In the genomic region with DNA sequence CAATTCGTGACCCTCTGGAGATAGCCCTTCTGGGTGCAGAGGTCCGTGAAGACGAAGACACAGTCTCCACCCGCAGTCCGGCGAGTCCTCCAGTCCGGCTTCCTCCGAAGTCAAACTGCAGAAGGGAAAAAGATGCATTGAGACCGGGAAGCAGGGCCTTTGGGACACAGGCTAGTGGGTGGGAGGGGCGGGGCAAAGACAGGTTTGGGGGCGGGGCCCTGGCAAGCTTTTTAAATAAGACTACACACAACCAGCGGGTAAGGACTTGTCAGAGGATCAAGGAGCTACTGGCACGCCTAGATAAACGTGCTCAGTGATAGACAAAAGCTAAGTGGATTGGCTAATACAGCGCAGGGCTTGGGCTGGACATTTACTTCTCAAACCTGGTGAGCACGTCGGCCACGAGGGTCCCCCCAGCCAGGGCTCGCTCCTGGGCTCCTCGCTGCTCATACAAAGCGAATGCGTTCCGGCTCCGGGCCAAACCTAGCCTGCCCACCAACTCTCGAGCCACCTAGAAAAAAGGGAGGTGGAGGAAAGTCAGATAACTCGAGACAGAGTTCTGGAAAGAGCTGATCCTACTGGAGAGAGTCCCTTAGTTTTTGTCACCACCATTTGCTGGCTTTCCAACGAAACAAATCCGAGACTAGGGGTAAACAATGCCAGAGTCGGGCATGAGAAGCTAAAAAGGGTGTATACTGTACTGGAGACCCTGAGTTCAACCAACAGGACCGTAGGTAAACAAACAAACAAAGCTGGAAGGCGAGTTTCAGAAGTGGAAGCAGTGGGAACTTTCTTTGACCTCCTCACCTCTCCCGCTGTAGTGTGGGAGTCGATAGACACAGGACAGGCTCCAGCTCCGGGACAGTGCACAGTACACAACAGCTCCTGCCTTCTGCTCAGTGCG, we compare ENCODE assay signal across 9 mouse cellular contexts. TPM values are rescaled to one million over a fixed set of nuclear protein-coding genes. Genes with fewer than 3 reads are reported as not detected.
DNase-seq lines count a peak whose midpoint lies in the region; ATAC-seq and TF ChIP-seq lines count a peak whose summit lies in the region.
"Had no signal": no experiment of that assay in that cellular context is flagged by ENCODE, and none has a peak within 500 bp of the region (broad histone marks: within the 10 kb centered on the region; RNA-seq: fewer than 3 reads in every experiment).

No protein-coding gene starts in this region.

- no peak overlapping the region for H3K9ac ChIP-seq in lung, embryonic 14.5 days
- no peak overlapping the region for H3K9ac ChIP-seq in hindbrain, embryonic 14.5 days
- H3K9ac ChIP-seq in neural tube, embryonic 12.5 days = no peak overlapping the region

- no peak for ATAC-seq in lung, embryonic 14.5 days (ENCODE audit: insufficient read depth)
- no peak for ATAC-seq in hindbrain, embryonic 14.5 days (ENCODE audit: low FRiP score)
- ATAC-seq in neural tube, embryonic 12.5 days (ENCODE audit: low FRiP score, low read depth) = no peak

- H3K9me3 ChIP-seq in lung, embryonic 14.5 days (ENCODE audit: low read depth, low read length) = no peaks in the 10 kb centered on the region
- no peaks in the 10 kb centered on the region for H3K9me3 ChIP-seq in embryonic facial prominence, embryonic 10.5 days
- no peaks in the 10 kb centered on the region for H3K9me3 ChIP-seq in hindbrain, embryonic 14.5 days (ENCODE audit: control insufficient read depth, low read length)
- H3K9me3 ChIP-seq in neural tube, embryonic 12.5 days = no peaks in the 10 kb centered on the region

- WGBS in lung, embryonic 14.5 days = 32% methylated on average over 35 of the region's 35 CpGs
- 5% methylated on average over 35 of the region's 35 CpGs for WGBS in embryonic facial prominence, embryonic 10.5 days
- 24% methylated on average over 35 of the region's 35 CpGs for WGBS in hindbrain, embryonic 14.5 days
- WGBS in neural tube, embryonic 12.5 days = 9% methylated on average over 35 of the region's 35 CpGs

- H3K4me3 ChIP-seq in lung, embryonic 14.5 days (ENCODE audit: low read depth, low read length) = no peak overlapping the region
- peak overlapping the region; percentile 54 for H3K4me3 ChIP-seq in embryonic facial prominence, embryonic 10.5 days
- peak overlapping the region; percentile 20; the same call in 1 of the 2 replicates for H3K4me3 ChIP-seq in hindbrain, embryonic 14.5 days (replicated peaks; ENCODE audit: low read length)
- no peak overlapping the region; the same call in 1 of the 2 replicates for H3K4me3 ChIP-seq in neural tube, embryonic 12.5 days
- H3K4me3 ChIP-seq: heart, adult 2 months had no signal

- H3K4me2 ChIP-seq in lung, embryonic 14.5 days = peak overlapping the region; percentile 44; the same call in 1 of the 2 replicates
- no peak overlapping the region; the same call in 1 of the 2 replicates for H3K4me2 ChIP-seq in hindbrain, embryonic 14.5 days (replicated peaks)
- peak overlapping the region; percentile 55; the same call in 1 of the 2 replicates for H3K4me2 ChIP-seq in neural tube, embryonic 12.5 days (replicated peaks)

- peaks cover 71% of the 10 kb centered on the region for H3K36me3 ChIP-seq in lung, embryonic 14.5 days (ENCODE audit: insufficient read depth)
- peaks cover 23% of the 10 kb centered on the region for H3K36me3 ChIP-seq in embryonic facial prominence, embryonic 10.5 days (replicated peaks)
- peaks cover 57% of the 10 kb centered on the region for H3K36me3 ChIP-seq in hindbrain, embryonic 14.5 days (replicated peaks; ENCODE audit: control insufficient read depth, insufficient read depth)
- peaks cover 31% of the 10 kb centered on the region for H3K36me3 ChIP-seq in neural tube, embryonic 12.5 days

- peak; percentile 47 for DNase-seq in lung, embryonic 14.5 days
- DNase-seq in lung, postnatal 10 days = no peak
- DNase-seq in embryonic facial prominence, embryonic 10.5 days (ENCODE audit: low spot score) = peak; percentile 60
- no peak for DNase-seq in hindbrain, embryonic 14.5 days (ENCODE audit: low spot score)
- DNase-seq in right cerebral cortex, adult 2 months (ENCODE audit: low spot score in 2 of 2) = no peak
- DNase-seq in adrenal gland, postnatal 36 days = no peak
- DNase-seq: adrenal gland, postnatal 14 days had no signal

- H3K27ac ChIP-seq in lung, embryonic 14.5 days (ENCODE audit: low read depth) = peak overlapping the region; percentile 30; the same call in 1 of the 2 replicates
- no peak overlapping the region for H3K27ac ChIP-seq in embryonic facial prominence, embryonic 10.5 days (replicated peaks)
- H3K27ac ChIP-seq in hindbrain, embryonic 14.5 days = no peak overlapping the region
- no peak overlapping the region for H3K27ac ChIP-seq in neural tube, embryonic 12.5 days
- H3K27ac ChIP-seq: heart, adult 2 months had no signal

- peaks cover 5% of the 10 kb centered on the region; the same call in 1 of the 2 replicates for H3K4me1 ChIP-seq in lung, embryonic 14.5 days (ENCODE audit: insufficient read depth)
- H3K4me1 ChIP-seq in embryonic facial prominence, embryonic 10.5 days = peaks cover 50% of the 10 kb centered on the region
- peaks cover 18% of the 10 kb centered on the region for H3K4me1 ChIP-seq in hindbrain, embryonic 14.5 days (replicated peaks; ENCODE audit: control insufficient read depth, insufficient read depth, low read length)
- H3K4me1 ChIP-seq in neural tube, embryonic 12.5 days = peaks cover 26% of the 10 kb centered on the region

- TF ChIP-seq CTCF in lung, embryonic 14.5 days (IDR thresholded peaks at IDR 0.05; ENCODE audit: low read depth) = no peak

- peaks cover 50% of the 10 kb centered on the region for H3K27me3 ChIP-seq in lung, embryonic 14.5 days (ENCODE audit: insufficient read depth, low read length)
- peaks cover 98% of the 10 kb centered on the region for H3K27me3 ChIP-seq in embryonic facial prominence, embryonic 10.5 days (replicated peaks; ENCODE audit: low read depth, poor library complexity, severe bottlenecking)
- H3K27me3 ChIP-seq in hindbrain, embryonic 14.5 days (ENCODE audit: control insufficient read depth, insufficient read depth, low read length) = peaks cover 75% of the 10 kb centered on the region
- peaks cover 89% of the 10 kb centered on the region for H3K27me3 ChIP-seq in neural tube, embryonic 12.5 days (replicated peaks)

RNA-seq across cellular contexts. Expression of a gene that starts 5.4 kb away (rescaled TPM):
- polyA plus RNA-seq in lung, embryonic 14.5 days (2014; fragmentation: Nextera tagmentation; extraction: Ambion mirVana) = 0.84 and 1.0 TPM in 2 replicates
- 0.23 and 0.31 TPM in 2 replicates for polyA plus RNA-seq in embryonic facial prominence, embryonic 10.5 days (2016; fragmentation: Nextera tagmentation; extraction: Ambion mirVana)
- polyA plus RNA-seq in hindbrain, embryonic 14.5 days (2014; fragmentation: Nextera tagmentation; extraction: Ambion mirVana) = 6.0 and 6.5 TPM in 2 replicates
- 1.7 and 2.2 TPM in 2 replicates for polyA plus RNA-seq in neural tube, embryonic 12.5 days (2016; fragmentation: Nextera tagmentation; extraction: Ambion mirVana)
- total RNA-seq in adrenal gland, postnatal 36 days (2021) = 1 to 10 TPM; 4.6 to 4.9 TPM

RNA-seq across cellular contexts. Expression of a gene that starts 6.2 kb away (rescaled TPM):
- 15.9 and 18.0 TPM in 2 replicates for polyA plus RNA-seq in lung, embryonic 14.5 days (2014; fragmentation: Nextera tagmentation; extraction: Ambion mirVana)
- polyA plus RNA-seq in embryonic facial prominence, embryonic 10.5 days (2016; fragmentation: Nextera tagmentation; extraction: Ambion mirVana) = 3.7 and 4.0 TPM in 2 replicates
- polyA plus RNA-seq in hindbrain, embryonic 14.5 days (2014; fragmentation: Nextera tagmentation; extraction: Ambion mirVana) = 7.7 and 9.5 TPM in 2 replicates
- 16.1 and 17.1 TPM in 2 replicates for polyA plus RNA-seq in neural tube, embryonic 12.5 days (2016; fragmentation: Nextera tagmentation; extraction: Ambion mirVana)
- total RNA-seq in adrenal gland, postnatal 36 days (2021) = 10 to 100 TPM; 21.5 to 30.0 TPM

RNA-seq across cellular contexts. Expression of a gene that starts 9.2 kb away (rescaled TPM):
- 2.7 and 4.1 TPM in 2 replicates for polyA plus RNA-seq in lung, embryonic 14.5 days (2014; fragmentation: Nextera tagmentation; extraction: Ambion mirVana)
- 4.9 and 5.7 TPM in 2 replicates for polyA plus RNA-seq in embryonic facial prominence, embryonic 10.5 days (2016; fragmentation: Nextera tagmentation; extraction: Ambion mirVana)
- 48.6 and 50.6 TPM in 2 replicates for polyA plus RNA-seq in hindbrain, embryonic 14.5 days (2014; fragmentation: Nextera tagmentation; extraction: Ambion mirVana)
- polyA plus RNA-seq in neural tube, embryonic 12.5 days (2016; fragmentation: Nextera tagmentation; extraction: Ambion mirVana) = 13.4 and 15.1 TPM in 2 replicates
- 1 to 10 TPM; 5.9 to 7.0 TPM for total RNA-seq in adrenal gland, postnatal 36 days (2021)

RNA-seq across cellular contexts. Expression of a gene that starts 10.3 kb away (rescaled TPM):
- 0.11 TPM in 1 of 2 replicates, not detected in the other for polyA plus RNA-seq in lung, embryonic 14.5 days (2014; fragmentation: Nextera tagmentation; extraction: Ambion mirVana)
- polyA plus RNA-seq in embryonic facial prominence, embryonic 10.5 days (2016; fragmentation: Nextera tagmentation; extraction: Ambion mirVana) = 0.16 TPM in 1 of 2 replicates, not detected in the other
- 0.23 and 0.25 TPM in 2 replicates for polyA plus RNA-seq in hindbrain, embryonic 14.5 days (2014; fragmentation: Nextera tagmentation; extraction: Ambion mirVana)
- 0.29 and 0.37 TPM in 2 replicates for polyA plus RNA-seq in neural tube, embryonic 12.5 days (2016; fragmentation: Nextera tagmentation; extraction: Ambion mirVana)
- under 1 TPM in 1 of 2 experiments, not detected in 1; 0.43 TPM for total RNA-seq in adrenal gland, postnatal 36 days (2021)
- total RNA-seq: heart, adult 2 months had no signal

RNA-seq across cellular contexts. Expression of a gene that starts 45.2 kb away (rescaled TPM):
- 89.8 and 96.0 TPM in 2 replicates for polyA plus RNA-seq in lung, embryonic 14.5 days (2014; fragmentation: Nextera tagmentation; extraction: Ambion mirVana)
- polyA plus RNA-seq in embryonic facial prominence, embryonic 10.5 days (2016; fragmentation: Nextera tagmentation; extraction: Ambion mirVana) = 135 and 142 TPM in 2 replicates
- polyA plus RNA-seq in hindbrain, embryonic 14.5 days (2014; fragmentation: Nextera tagmentation; extraction: Ambion mirVana) = 64.0 and 64.1 TPM in 2 replicates
- 87.5 and 93.5 TPM in 2 replicates for polyA plus RNA-seq in neural tube, embryonic 12.5 days (2016; fragmentation: Nextera tagmentation; extraction: Ambion mirVana)
- 10 to 100 TPM; 41.3 to 42.7 TPM for total RNA-seq in adrenal gland, postnatal 36 days (2021)

Comparison
In these comparisons a context has a peak if more than half of its experiments do, and no peak if none do; other contexts are left out.
1. DNase-seq: peak in lung, embryonic 14.5 days (single experiment) and embryonic facial prominence, embryonic 10.5 days (single experiment); none in lung, postnatal 10 days (single experiment), hindbrain, embryonic 14.5 days (single experiment), right cerebral cortex, adult 2 months (0 of 2) and adrenal gland, postnatal 36 days (0 of 2).
2. H3K4me3 ChIP-seq: peak in embryonic facial prominence, embryonic 10.5 days (single experiment) and hindbrain, embryonic 14.5 days (single experiment); none in lung, embryonic 14.5 days (single experiment) and neural tube, embryonic 12.5 days (single experiment).